Mouse (Mus musculus): ENCODE measurements around the gene Dgki. TPM values are rescaled to one million over a fixed set of nuclear protein-coding genes. Genes with fewer than 3 reads are reported as not detected.

The Dgki gene
- polyA plus RNA-seq, 2 experiments: 0.02 TPM; not detected in 1

- no peak overlapping the region for H3K4me2 ChIP-seq (ENCODE audit: low read depth)
- H3K27ac ChIP-seq: no peak overlapping the region
- DNase-seq (ENCODE audit: low read depth in 3 of 3, low spot score in 3 of 3) (no peak), ATAC-seq (ENCODE audit: insufficient read depth) (no peak)
- no peaks in the 10 kb centered on the region for H3K4me1 ChIP-seq (replicated peaks; ENCODE audit: control insufficient read depth in 2 of 2, insufficient read depth in 2 of 2, low read length in 1 of 2)
- TF ChIP-seq EP300 (IDR thresholded peaks at IDR 0.05; ENCODE audit: low read depth) (no peak), CTCF (IDR thresholded peaks at IDR 0.05; ENCODE audit: low read depth) (no peak)
- H3K4me3 ChIP-seq (ENCODE audit: insufficient read depth in 1 of 2, low read depth in 2 of 2, low read length in 2 of 2): no peak overlapping the region
- no peak overlapping the region for H3K9ac ChIP-seq (replicated peaks)
- no peaks in the 10 kb centered on the region for H3K36me3 ChIP-seq (replicated peaks; ENCODE audit: control insufficient read depth, insufficient read depth, low read depth)
- H3K27me3 ChIP-seq (ENCODE audit: control insufficient read depth, insufficient read depth, low read length): no peaks in the 10 kb centered on the region
- H3K9me3 ChIP-seq (ENCODE audit: control insufficient read depth, low read length): no peaks in the 10 kb centered on the region
- 47% methylated on average over 2 of the region's 2 CpGs for whole genome bisulfite sequencing (ENCODE audit: insufficient replicate concordance)
Observed at GRCm38 (mm10) chr6:37150483-37150882, 149.5 kb downstream of the Dgki start.

- ATAC-seq (ENCODE audit: insufficient read depth): no peak
- no peak for TF ChIP-seq CTCF (IDR thresholded peaks at IDR 0.05; ENCODE audit: low read depth)
- H3K36me3 ChIP-seq (replicated peaks; ENCODE audit: control insufficient read depth, insufficient read depth, low read depth): no peaks in the 10 kb centered on the region
- 38% methylated on average over 4 of the region's 4 CpGs for WGBS (ENCODE audit: insufficient replicate concordance)
- H3K27ac ChIP-seq: no peak overlapping the region
- DNase-seq (ENCODE audit: low read depth in 3 of 3, low spot score in 3 of 3): no peak
- H3K4me2 ChIP-seq (ENCODE audit: low read depth): no peak overlapping the region
- H3K4me1 ChIP-seq (replicated peaks; ENCODE audit: control insufficient read depth in 2 of 2, insufficient read depth in 2 of 2, low read length in 1 of 2): no peaks in the 10 kb centered on the region
- no peak overlapping the region for H3K4me3 ChIP-seq (ENCODE audit: insufficient read depth in 1 of 2, low read depth in 2 of 2, low read length in 2 of 2)
- no peak overlapping the region for H3K9ac ChIP-seq (replicated peaks)
- no peaks in the 10 kb centered on the region for H3K27me3 ChIP-seq (ENCODE audit: control insufficient read depth, insufficient read depth, low read length)
- H3K9me3 ChIP-seq (ENCODE audit: control insufficient read depth, low read length): no peaks in the 10 kb centered on the region
Observed at GRCm38 (mm10) chr6:37150038-37150437, 149.9 kb downstream of the Dgki start.

- DNase-seq (ENCODE audit: low read depth in 3 of 3, low spot score in 3 of 3) (no peak), ATAC-seq (ENCODE audit: insufficient read depth) (no peak)
- TF ChIP-seq EP300 (IDR thresholded peaks at IDR 0.05; ENCODE audit: low read depth): no peak
- TF ChIP-seq CTCF (IDR thresholded peaks at IDR 0.05; ENCODE audit: low read depth): no peak
- WGBS (ENCODE audit: insufficient replicate concordance): 62% methylated on average over 6 of the region's 6 CpGs
- Histone ChIP-seq H3K9me3 (ENCODE audit: control insufficient read depth, low read length) (no peaks in the 10 kb centered on the region), H3K36me3 (replicated peaks; ENCODE audit: control insufficient read depth, insufficient read depth, low read depth) (no peaks in the 10 kb centered on the region), H3K27me3 (ENCODE audit: control insufficient read depth, insufficient read depth, low read length) (no peaks in the 10 kb centered on the region), H3K4me3 (ENCODE audit: insufficient read depth in 1 of 2, low read depth in 2 of 2, low read length in 2 of 2) (no peak overlapping the region), H3K27ac (no peak overlapping the region), H3K9ac (replicated peaks) (no peak overlapping the region), H3K4me2 (ENCODE audit: low read depth) (no peak overlapping the region), H3K4me1 (replicated peaks; ENCODE audit: control insufficient read depth in 2 of 2, insufficient read depth in 2 of 2, low read length in 1 of 2) (no peaks in the 10 kb centered on the region; a peak in 1 of 4 replicates)
Observed at GRCm38 (mm10) chr6:37149196-37149595, 150.8 kb downstream of the Dgki start.

- Histone ChIP-seq H3K27ac (no peak overlapping the region), H3K4me3 (ENCODE audit: insufficient read depth in 1 of 2, low read depth in 2 of 2, low read length in 2 of 2) (no peak overlapping the region), H3K9me3 (ENCODE audit: control insufficient read depth, low read length) (no peaks in the 10 kb centered on the region), H3K4me1 (replicated peaks; ENCODE audit: control insufficient read depth in 2 of 2, insufficient read depth in 2 of 2, low read length in 1 of 2) (no peaks in the 10 kb centered on the region; a peak in 1 of 4 replicates), H3K9ac (replicated peaks) (no peak overlapping the region), H3K36me3 (replicated peaks; ENCODE audit: control insufficient read depth, insufficient read depth, low read depth) (no peaks in the 10 kb centered on the region), H3K4me2 (ENCODE audit: low read depth) (no peak overlapping the region), H3K27me3 (ENCODE audit: control insufficient read depth, insufficient read depth, low read length) (no peaks in the 10 kb centered on the region)
- WGBS (ENCODE audit: insufficient replicate concordance): 70% methylated on average over 4 of the region's 4 CpGs
- no peak for DNase-seq (ENCODE audit: low read depth in 3 of 3, low spot score in 3 of 3)
- no peak for TF ChIP-seq EP300 (IDR thresholded peaks at IDR 0.05; ENCODE audit: low read depth)
- no peak for TF ChIP-seq CTCF (IDR thresholded peaks at IDR 0.05; ENCODE audit: low read depth)
- no peak for ATAC-seq (ENCODE audit: insufficient read depth)
Observed at GRCm38 (mm10) chr6:37147431-37148022, 152.5 kb downstream of the Dgki start.

- no peak for DNase-seq (ENCODE audit: low read depth in 3 of 3, low spot score in 3 of 3)
- Histone ChIP-seq H3K4me1 (replicated peaks; ENCODE audit: control insufficient read depth in 2 of 2, insufficient read depth in 2 of 2, low read length in 1 of 2) (no peaks in the 10 kb centered on the region; a peak in 1 of 4 replicates), H3K9me3 (ENCODE audit: control insufficient read depth, low read length) (no peaks in the 10 kb centered on the region), H3K27ac (no peak overlapping the region), H3K27me3 (ENCODE audit: control insufficient read depth, insufficient read depth, low read length) (no peaks in the 10 kb centered on the region), H3K4me3 (ENCODE audit: insufficient read depth in 1 of 2, low read depth in 2 of 2, low read length in 2 of 2) (no peak overlapping the region), H3K9ac (replicated peaks) (no peak overlapping the region), H3K4me2 (ENCODE audit: low read depth) (no peak overlapping the region), H3K36me3 (replicated peaks; ENCODE audit: control insufficient read depth, insufficient read depth, low read depth) (no peaks in the 10 kb centered on the region)
- no peak for ATAC-seq (ENCODE audit: insufficient read depth)
- no peak for TF ChIP-seq CTCF (IDR thresholded peaks at IDR 0.05; ENCODE audit: low read depth)
- no peak for TF ChIP-seq EP300 (IDR thresholded peaks at IDR 0.05; ENCODE audit: low read depth)
- WGBS (ENCODE audit: insufficient replicate concordance): 30% methylated on average over 4 of the region's 4 CpGs
Observed at GRCm38 (mm10) chr6:37143867-37144163, 156.2 kb downstream of the Dgki start.

All from liver, embryonic 14.5 days (tissue).